Mouse (Mus musculus) G1E (cell line): ENCODE results near the gene Ppp3ca.

Experiments used
- CTCF ChIP-seq: IDR thresholded peaks from 2 replicates; pipeline ENCODE4 v1.5.1; 2012; ENCODE audit warnings: low read depth, low read length, inconsistent platforms, mixed read lengths
- GATA1 ChIP-seq: IDR thresholded peaks from 2 replicates; pipeline ENCODE4 v1.6.1; 2012; ENCODE audit warnings: borderline replicate concordance, low read length, inconsistent platforms, mixed read lengths

DNA sequence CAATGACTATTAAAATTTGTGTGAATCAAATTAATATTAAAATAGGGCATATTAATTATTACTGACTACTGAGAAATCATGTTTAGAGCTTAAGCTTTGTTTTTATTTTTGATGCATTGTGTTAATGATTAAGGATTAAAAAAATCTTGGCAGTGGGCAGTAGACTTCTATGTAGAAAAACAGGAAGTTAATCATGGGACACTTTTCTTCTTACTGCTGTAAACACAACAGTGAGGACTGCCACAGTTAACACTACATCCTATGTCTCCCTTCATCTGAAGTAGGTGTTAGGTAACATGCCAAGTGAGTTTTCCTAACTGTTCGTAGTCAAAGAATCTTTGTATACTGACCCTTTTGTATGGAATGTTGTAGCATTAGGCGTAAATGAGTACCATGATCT is 32.9 kb downstream of the Ppp3ca start:
- TF ChIP-seq CTCF (no peak), GATA1 (no peak)
